Mouse (Mus musculus) myocyte (in vitro differentiated cells): Measurements from ENCODE around the gene Cyp1a1.

ENCODE experiments used
- CEBPB ChIP-seq: IDR thresholded peaks from 2 replicates; pipeline ENCODE4 v1.6.1; 2011; ENCODE audit warnings: mild to moderate bottlenecking, moderate library complexity; ENCODE audit not compliant: poor library complexity, insufficient read depth, severe bottlenecking
- E2F4 ChIP-seq: IDR thresholded peaks from one replicate; pipeline ENCODE4 v1.6.1; 2011; ENCODE audit warnings: mild to moderate bottlenecking, control low read depth, moderate library complexity; ENCODE audit not compliant: insufficient read depth
- MAX ChIP-seq: IDR thresholded peaks from one replicate; pipeline ENCODE4 v1.6.1; 2011; ENCODE audit warnings: low read depth, mild to moderate bottlenecking, control low read depth
- POLR2A ChIP-seq: IDR thresholded peaks from one replicate; pipeline ENCODE4 v1.6.1; 2011; ENCODE audit warnings: low read depth, mild to moderate bottlenecking, control low read depth, moderate library complexity; ENCODE audit not compliant: insufficient read length
- REST ChIP-seq: IDR thresholded peaks from one replicate; pipeline ENCODE4 v1.6.1; 2011; ENCODE audit warnings: mild to moderate bottlenecking, control low read depth, moderate library complexity; ENCODE audit not compliant: insufficient read depth, insufficient read length
- TCF12 ChIP-seq: IDR thresholded peaks from one replicate; pipeline ENCODE4 v1.6.1; 2011; ENCODE audit warnings: mild to moderate bottlenecking, control low read depth; ENCODE audit not compliant: poor library complexity, insufficient read depth, severe bottlenecking
- USF1 ChIP-seq: IDR thresholded peaks from one replicate; pipeline ENCODE4 v1.6.1; 2011; ENCODE audit warnings: low read depth, mild to moderate bottlenecking, control low read depth, moderate library complexity

DNA sequence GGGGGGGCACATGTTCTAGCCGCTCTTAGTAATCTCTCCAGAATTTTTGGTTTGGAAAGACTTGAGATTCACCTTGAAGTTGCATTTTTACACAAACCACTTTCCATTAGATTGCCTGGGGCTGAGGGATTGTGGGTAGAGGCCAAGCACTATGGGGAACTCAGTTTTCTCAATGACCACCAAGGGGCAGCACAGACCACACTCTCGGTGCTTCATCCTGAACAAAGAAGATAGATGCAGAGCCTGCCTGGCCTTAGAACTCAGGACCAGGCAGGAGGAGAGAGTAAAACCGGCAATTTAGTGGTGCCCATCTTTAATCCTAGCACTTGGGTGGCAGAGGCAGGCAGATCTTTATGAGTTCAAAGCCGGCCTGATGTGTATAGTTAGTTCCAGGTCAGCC lies 28.0 kb upstream of the Cyp1a1 start:
- TF ChIP-seq MAX: no peak
- no peak for TF ChIP-seq POLR2A
- no peak for TF ChIP-seq E2F4
- no peak for TF ChIP-seq USF1
- no peak for TF ChIP-seq REST
- TF ChIP-seq TCF12: no peak
- TF ChIP-seq CEBPB: no peak
